Mouse (Mus musculus) ovary, postnatal 10 days (tissue): ENCODE measurements around the gene Samd4b.

Experiments used
- DNase-seq: peaks from one replicate; pipeline ENCODE4 v3.0.0; 2022; ENCODE audit warnings: low spot score

Gene Samd4b

GRCm38 (mm10) chr7:28495426-28495825 is 102.5 kb downstream of the Samd4b start:
- DNase-seq: no peak

- no peak for DNase-seq
Observed at GRCm38 (mm10) chr7:28492310-28492709, 105.6 kb downstream of the Samd4b start.

GRCm38 (mm10) chr7:28490903-28491302 is 107.0 kb downstream of the Samd4b start:
- DNase-seq: no peak

- DNase-seq: no peak
Observed at GRCm38 (mm10) chr7:28490410-28490809, 107.5 kb downstream of the Samd4b start.

- no peak for DNase-seq
Observed at GRCm38 (mm10) chr7:28488030-28488491, 109.9 kb downstream of the Samd4b start.

- no peak for DNase-seq
Observed at GRCm38 (mm10) chr7:28484192-28484591, 113.8 kb downstream of the Samd4b start.

- no peak for DNase-seq
Observed at GRCm38 (mm10) chr7:28482854-28483253, 115.1 kb downstream of the Samd4b start.

GRCm38 (mm10) chr7:28478854-28479253 is 119.1 kb downstream of the Samd4b start:
- DNase-seq: no peak

GRCm38 (mm10) chr7:28477363-28477762 is 120.6 kb downstream of the Samd4b start:
- no peak for DNase-seq

GRCm38 (mm10) chr7:28476191-28476590 is 121.8 kb downstream of the Samd4b start:
- DNase-seq: no peak

GRCm38 (mm10) chr7:28467213-28467751 is 130.7 kb downstream of the Samd4b start:
- no peak for DNase-seq

- no peak for DNase-seq
Observed at GRCm38 (mm10) chr7:28466721-28467212, 131.2 kb downstream of the Samd4b start.

- DNase-seq: no peak
Observed at GRCm38 (mm10) chr7:28464416-28465212, 133.3 kb downstream of the Samd4b start.

- DNase-seq: no peak
Observed at GRCm38 (mm10) chr7:28462769-28463168, 135.2 kb downstream of the Samd4b start.

GRCm38 (mm10) chr7:28460361-28460760 is 137.6 kb downstream of the Samd4b start:
- no peak for DNase-seq

GRCm38 (mm10) chr7:28452361-28453005 is 145.5 kb downstream of the Samd4b start:
- DNase-seq: no peak

- no peak for DNase-seq
Observed at GRCm38 (mm10) chr7:28451531-28452360, 146.2 kb downstream of the Samd4b start, which contains the start of gene Lrfn1. Lrfn1 (plus strand) TSS chr7:28451980.

- DNase-seq: no peak
Observed at GRCm38 (mm10) chr7:28447865-28448820, 149.8 kb downstream of the Samd4b start.

GRCm38 (mm10) chr7:28447101-28447830 is 150.7 kb downstream of the Samd4b start:
- no peak for DNase-seq

GRCm38 (mm10) chr7:28446446-28446845 is 151.5 kb downstream of the Samd4b start:
- DNase-seq: peak; percentile 83
